Mouse (Mus musculus): ENCODE data around the gene Rad50.

DNA sequence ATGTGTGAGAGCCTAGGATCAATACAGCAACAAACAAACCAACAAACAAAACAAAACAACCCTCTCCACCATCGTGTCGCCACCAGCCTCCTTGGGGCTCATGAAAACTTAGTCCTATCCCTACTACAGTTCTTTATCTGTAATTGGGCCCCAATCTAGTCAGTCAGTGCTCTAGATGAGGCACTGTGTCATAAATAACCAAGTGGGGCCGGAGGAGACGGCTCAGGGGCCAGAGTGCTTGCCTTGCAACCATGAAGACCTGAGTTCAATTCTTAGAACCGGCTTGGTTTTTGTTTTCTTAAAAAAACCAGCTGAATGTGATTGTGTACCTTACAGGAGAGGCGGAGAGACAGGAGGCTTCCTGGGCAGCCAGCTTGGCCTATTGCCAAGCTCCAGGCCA is 91.9 kb downstream of the Rad50 start:
- TF ChIP-seq CTCF (IDR thresholded peaks at IDR 0.05; ENCODE audit: low read depth) = no peak
- no peak for TF ChIP-seq EP300 (optimal IDR thresholded peaks at IDR 0.05)

Data from stomach, postnatal 0 days (tissue).